Mouse (Mus musculus): ENCODE data around the gene Baz2b. TPM values are rescaled to one million over a fixed set of nuclear protein-coding genes. Genes with fewer than 3 reads are reported as not detected.

Baz2b gene
- polyA plus RNA-seq, 1 experiment from 2014 or later = 71.0 TPM

- Histone ChIP-seq H3K36me3 (ENCODE audit: control insufficient read depth, insufficient read depth, low read length) (no peaks in the 10 kb centered on the region), H3K9ac (ENCODE audit: low read length) (no peak overlapping the region), H3K9me3 (ENCODE audit: control insufficient read depth, low read length) (no peaks in the 10 kb centered on the region), H3K4me2 (ENCODE audit: low read depth) (no peak overlapping the region), H3K4me3 (ENCODE audit: low read depth, low read length) (no peak overlapping the region), H3K27me3 (ENCODE audit: control insufficient read depth, insufficient read depth, low read length) (no peaks in the 10 kb centered on the region), H3K27ac (ENCODE audit: low read depth, low read length) (no peak overlapping the region), H3K4me1 (ENCODE audit: control insufficient read depth, insufficient read depth, low read length) (no peaks in the 10 kb centered on the region)
- WGBS = 87% methylated on average over 1 of the region's 1 CpGs
- ATAC-seq (ENCODE audit: insufficient read depth, low FRiP score, low TSS enrichment) (no peak), DNase-seq (ENCODE audit: low spot score) (no peak)
These were observed 13.8 kb upstream of the Baz2b start for GRCm38 (mm10) chr2:60223489-60223888.

GRCm38 (mm10) chr2:60221954-60222353 lies 12.3 kb upstream of the Baz2b start:
- WGBS = 92% methylated on average over 2 of the region's 2 CpGs
- Histone ChIP-seq H3K9ac (ENCODE audit: low read length) (no peak overlapping the region), H3K4me3 (ENCODE audit: low read depth, low read length) (no peak overlapping the region), H3K27me3 (ENCODE audit: control insufficient read depth, insufficient read depth, low read length) (no peaks in the 10 kb centered on the region), H3K27ac (ENCODE audit: low read depth, low read length) (no peak overlapping the region), H3K4me1 (ENCODE audit: control insufficient read depth, insufficient read depth, low read length) (no peaks in the 10 kb centered on the region), H3K9me3 (ENCODE audit: control insufficient read depth, low read length) (no peaks in the 10 kb centered on the region), H3K4me2 (ENCODE audit: low read depth) (no peak overlapping the region), H3K36me3 (ENCODE audit: control insufficient read depth, insufficient read depth, low read length) (no peaks in the 10 kb centered on the region)
- DNase-seq (ENCODE audit: low spot score) (no peak), ATAC-seq (ENCODE audit: insufficient read depth, low FRiP score, low TSS enrichment) (no peak)

- no peaks in the 10 kb centered on the region for H3K9me3 ChIP-seq (ENCODE audit: control insufficient read depth, low read length)
- H3K4me2 ChIP-seq (ENCODE audit: low read depth) = no peak overlapping the region
- H3K36me3 ChIP-seq (ENCODE audit: control insufficient read depth, insufficient read depth, low read length) = no peaks in the 10 kb centered on the region
- H3K4me1 ChIP-seq (ENCODE audit: control insufficient read depth, insufficient read depth, low read length) = no peaks in the 10 kb centered on the region
- ATAC-seq (ENCODE audit: insufficient read depth, low FRiP score, low TSS enrichment) (no peak), DNase-seq (ENCODE audit: low spot score) (no peak)
- H3K4me3 ChIP-seq (ENCODE audit: low read depth, low read length) = no peak overlapping the region
- no peak overlapping the region for H3K27ac ChIP-seq (ENCODE audit: low read depth, low read length)
- H3K27me3 ChIP-seq (ENCODE audit: control insufficient read depth, insufficient read depth, low read length) = no peaks in the 10 kb centered on the region
- 58% methylated on average over 6 of the region's 6 CpGs for WGBS
- no peak overlapping the region for H3K9ac ChIP-seq (ENCODE audit: low read length)
These were observed 11.6 kb upstream of the Baz2b start for GRCm38 (mm10) chr2:60221236-60221635.

- Histone ChIP-seq H3K4me2 (ENCODE audit: low read depth) (no peak overlapping the region), H3K4me1 (ENCODE audit: control insufficient read depth, insufficient read depth, low read length) (no peaks in the 10 kb centered on the region), H3K27ac (ENCODE audit: low read depth, low read length) (no peak overlapping the region), H3K36me3 (ENCODE audit: control insufficient read depth, insufficient read depth, low read length) (no peaks in the 10 kb centered on the region; the same call in 1 of the 2 replicates), H3K9ac (ENCODE audit: low read length) (no peak overlapping the region), H3K27me3 (ENCODE audit: control insufficient read depth, insufficient read depth, low read length) (no peaks in the 10 kb centered on the region), H3K4me3 (ENCODE audit: low read depth, low read length) (no peak overlapping the region), H3K9me3 (ENCODE audit: control insufficient read depth, low read length) (no peaks in the 10 kb centered on the region)
- DNase-seq (ENCODE audit: low spot score) = no peak
- no peak for ATAC-seq (ENCODE audit: insufficient read depth, low FRiP score, low TSS enrichment)
- WGBS = 95% methylated on average over 6 of the region's 6 CpGs
These were observed 8.0 kb upstream of the Baz2b start for GRCm38 (mm10) chr2:60217620-60218019.

GRCm38 (mm10) chr2:60216547-60217153 lies 7.0 kb upstream of the Baz2b start:
- DNase-seq (ENCODE audit: low spot score) (no peak), ATAC-seq (ENCODE audit: insufficient read depth, low FRiP score, low TSS enrichment) (no peak)
- Histone ChIP-seq H3K9me3 (ENCODE audit: control insufficient read depth, low read length) (no peaks in the 10 kb centered on the region), H3K27ac (ENCODE audit: low read depth, low read length) (no peak overlapping the region), H3K4me2 (ENCODE audit: low read depth) (no peak overlapping the region), H3K4me3 (ENCODE audit: low read depth, low read length) (no peak overlapping the region), H3K27me3 (ENCODE audit: control insufficient read depth, insufficient read depth, low read length) (no peaks in the 10 kb centered on the region), H3K4me1 (ENCODE audit: control insufficient read depth, insufficient read depth, low read length) (peaks cover 3% of the 10 kb centered on the region; the same call in 1 of the 2 replicates), H3K36me3 (ENCODE audit: control insufficient read depth, insufficient read depth, low read length) (no peaks in the 10 kb centered on the region; the same call in 1 of the 2 replicates), H3K9ac (ENCODE audit: low read length) (no peak overlapping the region)
- WGBS = 91% methylated on average over 4 of the region's 4 CpGs

GRCm38 (mm10) chr2:60214683-60215082 lies 5.0 kb upstream of the Baz2b start:
- peaks cover 11% of the 10 kb centered on the region; the same call in 1 of the 2 replicates for H3K4me1 ChIP-seq (ENCODE audit: control insufficient read depth, insufficient read depth, low read length)
- H3K36me3 ChIP-seq (ENCODE audit: control insufficient read depth, insufficient read depth, low read length) = no peaks in the 10 kb centered on the region; the same call in 1 of the 2 replicates
- no peaks in the 10 kb centered on the region for H3K27me3 ChIP-seq (ENCODE audit: control insufficient read depth, insufficient read depth, low read length)

GRCm38 (mm10) chr2:60212488-60212887 lies 2.8 kb upstream of the Baz2b start:
- Histone ChIP-seq H3K4me2 (ENCODE audit: low read depth) (no peak overlapping the region), H3K9ac (ENCODE audit: low read length) (no peak overlapping the region), H3K4me1 (ENCODE audit: control insufficient read depth, insufficient read depth, low read length) (peaks cover 11% of the 10 kb centered on the region; the same call in 1 of the 2 replicates), H3K27me3 (ENCODE audit: control insufficient read depth, insufficient read depth, low read length) (no peaks in the 10 kb centered on the region), H3K9me3 (ENCODE audit: control insufficient read depth, low read length) (no peaks in the 10 kb centered on the region), H3K36me3 (ENCODE audit: control insufficient read depth, insufficient read depth, low read length) (no peaks in the 10 kb centered on the region; the same call in 1 of the 2 replicates), H3K27ac (ENCODE audit: low read depth, low read length) (no peak overlapping the region), H3K4me3 (ENCODE audit: low read depth, low read length) (no peak overlapping the region)
- DNase-seq (ENCODE audit: low spot score) = no peak
- ATAC-seq (ENCODE audit: insufficient read depth, low FRiP score, low TSS enrichment) = no peak

More at GRCm38 (mm10) chr2:60214683-60215082, 5.0 kb upstream of the Baz2b start:
- Histone ChIP-seq H3K9me3 (ENCODE audit: control insufficient read depth, low read length) (no peaks in the 10 kb centered on the region), H3K27ac (ENCODE audit: low read depth, low read length) (no peak overlapping the region), H3K9ac (ENCODE audit: low read length) (no peak overlapping the region), H3K4me3 (ENCODE audit: low read depth, low read length) (no peak overlapping the region), H3K4me2 (ENCODE audit: low read depth) (no peak overlapping the region)
- 93% methylated on average over 2 of the region's 2 CpGs for WGBS
- no peak for ATAC-seq (ENCODE audit: insufficient read depth, low FRiP score, low TSS enrichment)
- DNase-seq (ENCODE audit: low spot score) = no peak

GRCm38 (mm10) chr2:60210821-60211220 lies 1.2 kb upstream of the Baz2b start:
- Histone ChIP-seq H3K27me3 (ENCODE audit: control insufficient read depth, insufficient read depth, low read length) (no peaks in the 10 kb centered on the region), H3K36me3 (ENCODE audit: control insufficient read depth, insufficient read depth, low read length) (no peaks in the 10 kb centered on the region; the same call in 1 of the 2 replicates), H3K27ac (ENCODE audit: low read depth, low read length) (no peak overlapping the region), H3K9ac (ENCODE audit: low read length) (peak overlapping the region; percentile 93), H3K4me1 (ENCODE audit: control insufficient read depth, insufficient read depth, low read length) (peaks cover 11% of the 10 kb centered on the region; the same call in 1 of the 2 replicates), H3K4me2 (ENCODE audit: low read depth) (peak overlapping the region; percentile 48), H3K9me3 (ENCODE audit: control insufficient read depth, low read length) (no peaks in the 10 kb centered on the region), H3K4me3 (ENCODE audit: low read depth, low read length) (peak overlapping the region; percentile 94)
- 26% methylated on average over 5 of the region's 5 CpGs for WGBS
- ATAC-seq (ENCODE audit: insufficient read depth, low FRiP score, low TSS enrichment) (no peak), DNase-seq (ENCODE audit: low spot score) (no peak)

- H3K27ac ChIP-seq (ENCODE audit: low read depth, low read length) = peak overlapping the region; percentile 94
- peak; percentile 41 for ATAC-seq (ENCODE audit: insufficient read depth, low FRiP score, low TSS enrichment)
- WGBS = under 1% methylated on average over 29 of the region's 35 CpGs
These were observed 472 bp downstream of the Baz2b start for GRCm38 (mm10) chr2:60209122-60209611.

More at GRCm38 (mm10) chr2:60209122-60209611, 472 bp downstream of the Baz2b start:
- DNase-seq (ENCODE audit: low spot score) = peak; percentile 72
- Histone ChIP-seq H3K4me2 (ENCODE audit: low read depth) (peak overlapping the region; percentile 63), H3K9me3 (ENCODE audit: control insufficient read depth, low read length) (no peaks in the 10 kb centered on the region), H3K27me3 (ENCODE audit: control insufficient read depth, insufficient read depth, low read length) (peaks cover 6% of the 10 kb centered on the region; the same call in 1 of the 2 replicates), H3K4me3 (ENCODE audit: low read depth, low read length) (peak overlapping the region; percentile 94), H3K9ac (ENCODE audit: low read length) (peak overlapping the region; percentile 93), H3K4me1 (ENCODE audit: control insufficient read depth, insufficient read depth, low read length) (peaks cover 11% of the 10 kb centered on the region; the same call in 1 of the 2 replicates), H3K36me3 (ENCODE audit: control insufficient read depth, insufficient read depth, low read length) (no peaks in the 10 kb centered on the region; the same call in 1 of the 2 replicates)

Measured in neural tube, embryonic 11.5 days (tissue).